Mouse (Mus musculus) heart, embryonic 13.5 days (tissue): ENCODE results near the gene Traf3. TPM values are rescaled to one million over a fixed set of nuclear protein-coding genes. Genes with fewer than 3 reads are reported as not detected.

ENCODE experiments used
- ATAC-seq: fragments of 200-750 bp; cut with Nextera tagmentation; 2 replicates; pipeline ENCODE4 v1.8.0; 2017; ENCODE audit warnings: moderate TSS enrichment; ENCODE audit not compliant: insufficient number of reproducible peaks, low FRiP score, low TSS enrichment; ENCODE audit errors: extremely low read depth
- H3K27ac ChIP-seq: fragments of 300-500 bp; sonication (generic); replicated peaks from 2 replicates; pipeline ENCODE4 v1.5.1; 2015; ENCODE audit warnings: moderate library complexity, mild to moderate bottlenecking, inconsistent platforms
- H3K27me3 ChIP-seq: fragments of 300-500 bp; sonication (generic); replicated peaks from 2 replicates; pipeline ENCODE4 v1.6.1; 2015; ENCODE audit warnings: mild to moderate bottlenecking, inconsistent platforms
- H3K36me3 ChIP-seq: fragments of 300-500 bp; sonication (generic); 2 replicates; pipeline ENCODE4 v1.6.1; 2015; ENCODE audit warnings: mild to moderate bottlenecking, inconsistent platforms
- H3K4me1 ChIP-seq: fragments of 300-500 bp; sonication (generic); 2 replicates; pipeline ENCODE4 v1.6.1; 2015; ENCODE audit warnings: inconsistent platforms
- H3K4me2 ChIP-seq: fragments of 300-500 bp; sonication (generic); 2 replicates; pipeline ENCODE4 v1.6.1; 2015; ENCODE audit warnings: inconsistent platforms, mild to moderate bottlenecking, moderate library complexity
- H3K4me3 ChIP-seq: fragments of 300-500 bp; sonication (generic); 2 replicates; pipeline ENCODE4 v1.5.1; 2015; ENCODE audit warnings: moderate library complexity, mild to moderate bottlenecking, inconsistent platforms
- H3K9ac ChIP-seq: fragments of 300-500 bp; sonication (generic); 2 replicates; pipeline ENCODE4 v1.6.1; 2015; ENCODE audit warnings: inconsistent platforms, mild to moderate bottlenecking, moderate library complexity
- H3K9me3 ChIP-seq: fragments of 300-500 bp; sonication (generic); 2 replicates; pipeline ENCODE4 v1.6.1; 2016; ENCODE audit warnings: inconsistent platforms
- WGBS: fragments of 180-500 bp; shearing (Covaris S2); methylation state at CpG from one replicate; pipeline ENCODE4 v1.1.7; 2015; ENCODE audit warnings: mixed read lengths; 5-methylcytosine and 5-hydroxymethylcytosine counted together
- polyA plus RNA-seq: library from polyadenylated mRNA; unstranded; fragments of >200 nt; fragmentation: Nextera tagmentation; extraction: Ambion mirVana; gene quantifications from 2 replicates; pipeline ENCODE4 v1.2.1, GENCODE M21; 2015

The Traf3 gene
- polyA plus RNA-seq, 1 experiment from 2014 or later = 6.0 TPM

- Histone ChIP-seq H3K4me1 (no peaks in the 10 kb centered on the region), H3K4me3 (no peak overlapping the region), H3K27me3 (no peaks in the 10 kb centered on the region), H3K9ac (no peak overlapping the region), H3K36me3 (no peaks in the 10 kb centered on the region), H3K4me2 (no peak overlapping the region), H3K27ac (no peak overlapping the region), H3K9me3 (no peaks in the 10 kb centered on the region)
- no peak for ATAC-seq
- 84% methylated on average over 3 of the region's 3 CpGs for WGBS
Observed at GRCm38 (mm10) chr12:111203945-111204344, 37.8 kb downstream of the Traf3 start.

DNA sequence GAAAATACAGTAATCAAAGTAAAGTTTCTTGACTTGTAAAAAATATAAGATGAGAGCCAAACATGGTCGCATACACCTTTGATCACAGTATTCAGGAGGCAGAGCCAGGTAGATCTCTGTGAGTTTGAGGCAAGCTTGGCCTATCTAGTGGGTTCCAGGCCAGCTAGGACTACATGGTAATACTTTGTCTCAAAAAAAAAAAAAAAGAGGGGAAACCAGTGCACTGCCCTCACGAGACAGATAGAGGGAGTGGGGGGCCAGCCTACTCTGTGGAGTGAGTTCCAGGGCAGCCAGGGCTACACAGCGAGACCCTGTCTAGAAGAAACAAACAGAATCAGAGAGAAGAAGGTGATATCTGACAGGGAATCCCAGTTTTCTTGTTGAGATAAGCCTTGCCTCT is 41.5 kb downstream of the Traf3 start:
- H3K27ac ChIP-seq = no peak overlapping the region
- no peaks in the 10 kb centered on the region for H3K27me3 ChIP-seq
- no peak overlapping the region for H3K4me2 ChIP-seq
- peaks cover 3% of the 10 kb centered on the region for H3K4me1 ChIP-seq
- ATAC-seq = no peak
- no peak overlapping the region for H3K4me3 ChIP-seq
- H3K9me3 ChIP-seq = no peaks in the 10 kb centered on the region
- 71% methylated on average over 3 of the region's 3 CpGs for WGBS
- H3K36me3 ChIP-seq = no peaks in the 10 kb centered on the region
- no peak overlapping the region for H3K9ac ChIP-seq

DNA sequence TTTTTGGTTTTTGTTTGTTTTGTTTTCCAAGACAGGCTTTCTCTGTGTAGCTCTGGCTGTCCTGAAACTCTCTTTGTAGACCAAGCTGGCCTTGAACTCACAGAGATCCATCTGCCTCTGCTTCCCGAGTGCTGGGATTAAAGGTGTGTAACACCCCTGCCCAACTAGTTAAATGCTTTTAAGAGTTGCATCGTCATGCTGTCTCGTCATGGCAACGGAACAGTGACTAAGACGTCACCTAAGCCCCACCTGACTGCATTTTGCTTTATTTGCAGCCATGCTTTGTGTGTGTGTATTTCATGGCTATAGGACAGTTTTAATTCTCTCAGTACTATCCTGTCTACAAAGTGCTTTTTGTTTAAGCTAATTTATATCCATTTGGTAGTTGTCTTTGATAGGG is 45.6 kb downstream of the Traf3 start:
- 85% methylated on average over 5 of the region's 5 CpGs for WGBS
- Histone ChIP-seq H3K9ac (no peak overlapping the region), H3K4me2 (no peak overlapping the region), H3K27ac (no peak overlapping the region), H3K27me3 (no peaks in the 10 kb centered on the region), H3K4me1 (peaks cover 10% of the 10 kb centered on the region), H3K4me3 (no peak overlapping the region), H3K9me3 (no peaks in the 10 kb centered on the region), H3K36me3 (no peaks in the 10 kb centered on the region)
- no peak for ATAC-seq

DNA sequence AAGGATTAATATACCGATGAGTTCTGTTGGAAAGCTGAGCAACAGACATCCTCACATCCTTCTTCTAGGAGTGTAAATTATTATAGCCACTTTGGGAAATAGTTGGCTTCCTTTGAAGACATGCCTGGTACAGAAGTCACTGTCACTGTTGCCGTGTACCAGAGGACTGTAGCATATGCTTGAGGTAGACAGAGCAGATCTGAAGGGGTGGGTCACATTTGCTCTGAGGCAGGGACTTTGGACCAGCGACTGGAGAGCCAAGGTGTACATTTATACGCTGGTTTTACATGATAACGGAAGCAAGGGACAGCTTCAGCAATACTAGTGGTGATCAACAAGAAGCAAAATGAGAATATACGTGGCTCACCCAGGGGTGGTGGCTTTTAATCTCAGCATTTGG is 52.7 kb downstream of the Traf3 start:
- Histone ChIP-seq H3K27ac (no peak overlapping the region), H3K27me3 (no peaks in the 10 kb centered on the region), H3K9ac (no peak overlapping the region), H3K4me2 (no peak overlapping the region), H3K4me3 (no peak overlapping the region), H3K36me3 (peaks cover 42% of the 10 kb centered on the region), H3K9me3 (peaks cover 13% of the 10 kb centered on the region; the same call in 1 of the 2 replicates), H3K4me1 (peaks cover under 1% of the 10 kb centered on the region)
- no peak for ATAC-seq
- WGBS = 93% methylated on average over 6 of the region's 6 CpGs

GRCm38 (mm10) chr12:111225197-111225780 is 59.1 kb downstream of the Traf3 start:
- H3K9ac ChIP-seq = 0 out of 2 replicates have a peak overlapping the region, but pooled peaks have one; percentile 4
- H3K36me3 ChIP-seq = peaks cover 29% of the 10 kb centered on the region
- 58% methylated on average over 10 of the region's 10 CpGs for WGBS
- H3K4me2 ChIP-seq = no peak overlapping the region
- H3K4me3 ChIP-seq = no peak overlapping the region
- ATAC-seq = no peak
- H3K27me3 ChIP-seq = no peaks in the 10 kb centered on the region
- H3K27ac ChIP-seq = no peak overlapping the region
- peaks cover 9% of the 10 kb centered on the region; the same call in 1 of the 2 replicates for H3K9me3 ChIP-seq
- peaks cover 19% of the 10 kb centered on the region for H3K4me1 ChIP-seq

- no peak overlapping the region for H3K4me3 ChIP-seq
- ATAC-seq = no peak
- no peak overlapping the region for H3K9ac ChIP-seq
- peaks cover 19% of the 10 kb centered on the region for H3K4me1 ChIP-seq
- no peak overlapping the region for H3K27ac ChIP-seq
- no peaks in the 10 kb centered on the region for H3K9me3 ChIP-seq
- H3K36me3 ChIP-seq = peaks cover 8% of the 10 kb centered on the region
- 72% methylated on average over 4 of the region's 4 CpGs for WGBS
- no peaks in the 10 kb centered on the region for H3K27me3 ChIP-seq
- H3K4me2 ChIP-seq = no peak overlapping the region
Observed at GRCm38 (mm10) chr12:111227410-111227809, 61.2 kb downstream of the Traf3 start.

DNA sequence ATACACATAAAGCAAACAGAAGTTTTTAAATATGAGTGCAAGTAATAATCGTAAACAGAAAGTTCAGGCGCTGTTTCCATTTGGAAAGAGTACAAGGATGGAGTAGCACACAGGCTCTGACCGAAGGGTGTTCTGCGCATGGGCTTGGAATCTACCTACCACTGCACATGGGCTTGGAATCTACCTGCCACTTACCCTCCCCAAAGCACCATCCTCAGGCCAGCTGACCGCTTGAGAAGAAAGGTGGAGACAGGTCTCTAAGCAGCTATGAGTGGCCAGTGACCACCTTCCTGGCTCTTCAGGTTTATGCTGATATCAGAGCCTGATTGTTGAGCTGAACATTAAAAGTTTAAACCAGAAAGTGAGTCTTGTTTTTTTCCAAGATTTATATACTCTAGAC is 62.3 kb downstream of the Traf3 start:
- ATAC-seq = no peak
- Histone ChIP-seq H3K9me3 (no peaks in the 10 kb centered on the region), H3K4me3 (no peak overlapping the region), H3K4me1 (peaks cover 19% of the 10 kb centered on the region), H3K4me2 (no peak overlapping the region), H3K36me3 (no peaks in the 10 kb centered on the region), H3K27me3 (no peaks in the 10 kb centered on the region), H3K9ac (no peak overlapping the region), H3K27ac (no peak overlapping the region)
- 84% methylated on average over 5 of the region's 5 CpGs for WGBS

DNA sequence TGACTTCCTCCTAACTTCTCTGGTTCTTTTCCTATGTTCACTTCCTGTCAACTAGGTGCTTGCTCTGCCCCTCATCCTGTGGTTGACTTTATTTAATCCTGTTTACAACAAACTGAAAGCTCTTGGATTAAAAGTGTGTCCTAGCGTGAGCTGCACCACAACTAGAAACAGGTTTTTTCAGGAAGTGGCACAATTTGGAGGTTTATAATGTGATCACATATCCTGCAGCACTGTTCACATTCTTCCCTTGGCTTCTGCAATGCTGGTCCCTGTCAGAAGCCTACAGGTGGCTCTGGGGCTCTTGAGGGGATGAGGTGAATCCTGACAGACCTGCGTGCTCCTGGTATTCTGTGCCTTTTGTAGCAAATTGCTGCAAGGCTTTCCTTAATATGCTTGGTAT is 64.6 kb downstream of the Traf3 start:
- Histone ChIP-seq H3K9ac (no peak overlapping the region), H3K27me3 (no peaks in the 10 kb centered on the region), H3K4me3 (no peak overlapping the region), H3K36me3 (no peaks in the 10 kb centered on the region), H3K9me3 (no peaks in the 10 kb centered on the region), H3K27ac (no peak overlapping the region), H3K4me1 (peaks cover 15% of the 10 kb centered on the region), H3K4me2 (no peak overlapping the region)
- WGBS = 91% methylated on average over 2 of the region's 2 CpGs
- no peak for ATAC-seq

DNA sequence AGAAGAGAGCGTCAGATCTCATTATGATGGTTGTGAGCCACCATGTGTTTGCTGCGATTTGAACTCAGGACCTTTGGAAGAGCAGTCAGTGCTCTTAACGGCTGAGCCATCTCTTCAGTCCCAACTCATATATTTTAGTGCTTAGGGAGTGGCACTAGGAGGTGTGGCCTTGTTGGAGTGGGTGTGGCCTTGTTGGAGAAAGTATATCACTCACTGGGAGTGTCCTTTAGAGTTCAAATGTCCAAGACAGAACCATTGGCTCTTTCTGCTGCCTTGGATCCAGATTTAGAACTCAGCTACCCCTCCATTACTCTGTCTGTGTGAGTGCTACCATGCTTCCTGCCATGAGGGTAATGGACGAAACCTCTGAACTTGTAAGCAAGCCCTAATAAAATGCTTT is 67.6 kb downstream of the Traf3 start:
- Histone ChIP-seq H3K4me3 (no peak overlapping the region), H3K27ac (no peak overlapping the region), H3K9ac (no peak overlapping the region), H3K4me2 (no peak overlapping the region), H3K4me1 (peaks cover 23% of the 10 kb centered on the region), H3K9me3 (no peaks in the 10 kb centered on the region), H3K36me3 (peaks cover 11% of the 10 kb centered on the region), H3K27me3 (no peaks in the 10 kb centered on the region)
- 92% methylated on average over 4 of the region's 4 CpGs for WGBS
- no peak for ATAC-seq

- no peak overlapping the region for H3K9ac ChIP-seq
- H3K36me3 ChIP-seq = peaks cover 17% of the 10 kb centered on the region
- no peak overlapping the region for H3K27ac ChIP-seq
- no peak for ATAC-seq
- WGBS = 38% methylated on average over 9 of the region's 9 CpGs
- H3K9me3 ChIP-seq = no peaks in the 10 kb centered on the region
- 0 out of 2 replicates have a peak overlapping the region, but pooled peaks have one; percentile 2 for H3K4me2 ChIP-seq
- H3K4me3 ChIP-seq = no peak overlapping the region
- peaks cover 23% of the 10 kb centered on the region for H3K4me1 ChIP-seq
- no peaks in the 10 kb centered on the region for H3K27me3 ChIP-seq
Observed at GRCm38 (mm10) chr12:111234383-111234782, 68.2 kb downstream of the Traf3 start.

GRCm38 (mm10) chr12:111235631-111236030 is 69.5 kb downstream of the Traf3 start:
- H3K9me3 ChIP-seq = no peaks in the 10 kb centered on the region
- H3K27me3 ChIP-seq = no peaks in the 10 kb centered on the region
- H3K27ac ChIP-seq = no peak overlapping the region
- ATAC-seq = no peak
- H3K36me3 ChIP-seq = peaks cover 23% of the 10 kb centered on the region
- no peak overlapping the region for H3K9ac ChIP-seq
- H3K4me3 ChIP-seq = no peak overlapping the region
- H3K4me2 ChIP-seq = no peak overlapping the region
- 84% methylated on average over 6 of the region's 6 CpGs for WGBS
- peaks cover 23% of the 10 kb centered on the region for H3K4me1 ChIP-seq

GRCm38 (mm10) chr12:111237611-111238188 is 71.5 kb downstream of the Traf3 start:
- 92% methylated on average over 16 of the region's 16 CpGs for WGBS
- Histone ChIP-seq H3K27ac (no peak overlapping the region), H3K4me3 (no peak overlapping the region), H3K4me2 (no peak overlapping the region), H3K36me3 (peaks cover 34% of the 10 kb centered on the region), H3K27me3 (no peaks in the 10 kb centered on the region), H3K9ac (no peak overlapping the region), H3K9me3 (no peaks in the 10 kb centered on the region), H3K4me1 (peaks cover 23% of the 10 kb centered on the region)
- no peak for ATAC-seq
